Mouse (Mus musculus) liver, postnatal 0 days (tissue): Measurements from ENCODE around the gene Gsg1l.

Source experiments
- CTCF ChIP-seq: sonication (generic); IDR thresholded peaks from 2 replicates; pipeline ENCODE4 v1.5.1; 2016; ENCODE audit warnings: antibody characterized with exemption, low read depth
- EP300 ChIP-seq: IDR thresholded peaks from 2 replicates; pipeline ENCODE4 v1.6.1; 2016; ENCODE audit warnings: antibody characterized with exemption, low read depth, mild to moderate bottlenecking

GRCm38 (mm10) chr7:125833471-125833870, 248.7 kb downstream of the Gsg1l start:
- TF ChIP-seq CTCF (no peak), EP300 (no peak)
